Mouse (Mus musculus) heart, embryonic 13.5 days (tissue): ENCODE results near the gene Ate1. TPM values are rescaled to one million over a fixed set of nuclear protein-coding genes. Genes with fewer than 3 reads are reported as not detected.
"Not testable (repeated sequence)": the region's sequence is repeated elsewhere in the genome, so short reads cannot be mapped to it uniquely, and the experiment has no call there.

ENCODE experiments used
- ATAC-seq: fragments of 200-750 bp; cut with Nextera tagmentation; 2 replicates; pipeline ENCODE4 v1.8.0; 2017; ENCODE audit warnings: moderate TSS enrichment; ENCODE audit not compliant: insufficient number of reproducible peaks, low FRiP score, low TSS enrichment; ENCODE audit errors: extremely low read depth
- H3K27ac ChIP-seq: fragments of 300-500 bp; sonication (generic); replicated peaks from 2 replicates; pipeline ENCODE4 v1.5.1; 2015; ENCODE audit warnings: moderate library complexity, mild to moderate bottlenecking, inconsistent platforms
- H3K27me3 ChIP-seq: fragments of 300-500 bp; sonication (generic); replicated peaks from 2 replicates; pipeline ENCODE4 v1.6.1; 2015; ENCODE audit warnings: mild to moderate bottlenecking, inconsistent platforms
- H3K36me3 ChIP-seq: fragments of 300-500 bp; sonication (generic); 2 replicates; pipeline ENCODE4 v1.6.1; 2015; ENCODE audit warnings: mild to moderate bottlenecking, inconsistent platforms
- H3K4me1 ChIP-seq: fragments of 300-500 bp; sonication (generic); 2 replicates; pipeline ENCODE4 v1.6.1; 2015; ENCODE audit warnings: inconsistent platforms
- H3K4me2 ChIP-seq: fragments of 300-500 bp; sonication (generic); 2 replicates; pipeline ENCODE4 v1.6.1; 2015; ENCODE audit warnings: inconsistent platforms, mild to moderate bottlenecking, moderate library complexity
- H3K4me3 ChIP-seq: fragments of 300-500 bp; sonication (generic); 2 replicates; pipeline ENCODE4 v1.5.1; 2015; ENCODE audit warnings: moderate library complexity, mild to moderate bottlenecking, inconsistent platforms
- H3K9ac ChIP-seq: fragments of 300-500 bp; sonication (generic); 2 replicates; pipeline ENCODE4 v1.6.1; 2015; ENCODE audit warnings: inconsistent platforms, mild to moderate bottlenecking, moderate library complexity
- H3K9me3 ChIP-seq: fragments of 300-500 bp; sonication (generic); 2 replicates; pipeline ENCODE4 v1.6.1; 2016; ENCODE audit warnings: inconsistent platforms
- WGBS: fragments of 180-500 bp; shearing (Covaris S2); methylation state at CpG from one replicate; pipeline ENCODE4 v1.1.7; 2015; ENCODE audit warnings: mixed read lengths; 5-methylcytosine and 5-hydroxymethylcytosine counted together
- polyA plus RNA-seq: library from polyadenylated mRNA; unstranded; fragments of >200 nt; fragmentation: Nextera tagmentation; extraction: Ambion mirVana; gene quantifications from 2 replicates; pipeline ENCODE4 v1.2.1, GENCODE M21; 2015

The Ate1 gene
- polyA plus RNA-seq, 1 experiment from 2014 or later = 49.6 TPM

DNA sequence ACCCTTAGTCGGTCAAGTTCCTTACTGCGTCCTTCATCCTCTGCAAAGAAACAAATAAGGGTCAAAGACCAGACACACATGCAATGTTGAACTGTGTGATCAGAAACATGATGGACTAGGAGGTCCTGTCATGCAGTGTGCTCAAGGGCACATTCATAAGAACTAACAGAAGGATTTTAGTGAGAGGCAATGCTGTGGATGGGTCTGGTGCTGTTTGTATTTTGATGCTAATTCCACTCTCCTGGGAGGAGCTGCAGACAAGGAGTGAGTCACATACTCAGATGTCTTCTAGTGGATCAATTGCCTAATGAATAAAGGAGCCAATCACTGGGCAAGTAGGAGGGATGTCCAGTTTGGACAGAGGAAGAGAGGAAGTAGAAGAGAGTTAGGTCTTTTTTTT, 125.5 kb downstream of the Ate1 start:
- no peak overlapping the region for H3K4me3 ChIP-seq
- H3K36me3 ChIP-seq = peaks cover 43% of the 10 kb centered on the region
- H3K4me2 ChIP-seq = no peak overlapping the region
- H3K9ac ChIP-seq = no peak overlapping the region
- WGBS = 93% methylated on average over 2 of the region's 2 CpGs
- no peak overlapping the region for H3K27ac ChIP-seq
- no peaks in the 10 kb centered on the region for H3K9me3 ChIP-seq
- no peaks in the 10 kb centered on the region for H3K4me1 ChIP-seq
- H3K27me3 ChIP-seq = no peaks in the 10 kb centered on the region
- no peak for ATAC-seq

DNA sequence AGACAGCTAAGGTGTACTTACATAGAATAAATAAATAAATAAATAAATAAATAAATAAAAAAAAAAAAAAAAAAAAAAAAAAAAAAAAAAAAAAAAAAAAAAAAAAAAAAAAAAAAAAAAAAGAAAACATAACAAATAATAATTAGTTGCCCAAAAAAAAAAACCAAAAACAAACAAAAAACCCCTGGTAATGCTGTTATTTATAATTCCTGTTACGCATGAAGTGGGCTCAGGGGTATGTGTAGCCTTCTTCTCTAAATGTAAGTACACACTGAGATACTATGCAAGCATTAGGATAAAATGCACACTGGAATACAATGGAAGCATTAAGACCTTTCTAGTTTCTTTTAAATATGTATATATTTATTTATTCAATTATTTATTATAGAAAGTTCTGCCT, 130.1 kb downstream of the Ate1 start:
- WGBS = 95% methylated on average over 1 of the region's 1 CpGs
- H3K4me3 ChIP-seq, H3K4me2 ChIP-seq, H3K9me3 ChIP-seq, H3K27ac ChIP-seq, ATAC-seq, H3K27me3 ChIP-seq, H3K9ac ChIP-seq, H3K4me1 ChIP-seq: not testable (repeated sequence)
- H3K36me3 ChIP-seq = peaks cover 54% of the 10 kb centered on the region

DNA sequence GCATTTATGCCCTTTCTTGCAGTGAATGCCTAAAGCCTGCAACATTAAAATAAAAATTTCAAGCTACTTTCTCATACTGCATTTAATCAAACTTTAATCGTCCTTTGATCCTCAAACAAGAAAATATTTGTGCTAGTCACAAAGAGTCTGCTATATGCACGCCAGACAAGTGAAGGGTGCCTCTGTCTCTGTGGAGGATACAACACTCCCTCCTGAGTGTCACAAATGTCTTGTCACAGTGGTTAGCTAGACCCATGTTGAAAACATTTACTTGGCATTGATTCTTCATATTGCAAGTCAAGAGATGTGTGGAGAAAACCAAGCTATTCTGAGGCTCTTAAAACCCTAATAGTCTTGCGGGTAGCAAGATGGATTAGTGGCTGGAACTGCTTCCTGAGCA, 133.9 kb downstream of the Ate1 start:
- Histone ChIP-seq H3K4me2 (no peak overlapping the region), H3K4me3 (no peak overlapping the region), H3K9ac (no peak overlapping the region), H3K27me3 (no peaks in the 10 kb centered on the region), H3K36me3 (peaks cover 37% of the 10 kb centered on the region), H3K4me1 (no peaks in the 10 kb centered on the region), H3K9me3 (no peaks in the 10 kb centered on the region), H3K27ac (no peak overlapping the region)
- ATAC-seq = no peak
- 74% methylated on average over 3 of the region's 3 CpGs for WGBS

DNA sequence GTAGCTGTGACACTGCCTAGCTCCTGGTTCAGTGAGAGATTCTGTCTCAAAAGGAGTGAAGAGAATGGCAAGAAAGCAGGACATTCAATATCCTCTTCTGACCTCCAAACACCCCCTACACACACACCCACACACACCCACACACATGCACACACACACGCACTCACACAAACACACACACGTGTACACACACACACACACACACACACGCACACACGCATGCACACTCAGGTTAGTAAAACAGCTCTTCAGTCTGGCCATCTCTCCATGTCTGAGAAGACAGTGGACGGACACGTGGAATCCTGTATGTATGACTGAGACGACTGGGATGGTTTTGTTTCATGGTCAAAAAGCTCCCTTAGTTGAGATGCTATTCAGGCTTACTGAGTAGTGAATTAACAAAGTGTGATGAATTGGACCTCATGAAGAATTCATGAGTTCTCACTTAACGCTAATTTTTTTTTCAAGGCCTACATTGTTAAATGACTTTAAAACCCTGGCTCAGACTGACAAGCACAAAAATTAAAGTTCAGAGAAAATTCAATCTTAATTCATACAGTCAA, 134.4 kb downstream of the Ate1 start:
- H3K4me3 ChIP-seq = no peak overlapping the region
- no peak overlapping the region for H3K9ac ChIP-seq
- 90% methylated on average over 8 of the region's 8 CpGs for whole genome bisulfite sequencing
- H3K9me3 ChIP-seq = no peaks in the 10 kb centered on the region
- peaks cover 33% of the 10 kb centered on the region for H3K36me3 ChIP-seq
- no peaks in the 10 kb centered on the region for H3K27me3 ChIP-seq
- no peak for ATAC-seq
- H3K4me1 ChIP-seq = no peaks in the 10 kb centered on the region
- H3K4me2 ChIP-seq = no peak overlapping the region
- H3K27ac ChIP-seq = no peak overlapping the region

DNA sequence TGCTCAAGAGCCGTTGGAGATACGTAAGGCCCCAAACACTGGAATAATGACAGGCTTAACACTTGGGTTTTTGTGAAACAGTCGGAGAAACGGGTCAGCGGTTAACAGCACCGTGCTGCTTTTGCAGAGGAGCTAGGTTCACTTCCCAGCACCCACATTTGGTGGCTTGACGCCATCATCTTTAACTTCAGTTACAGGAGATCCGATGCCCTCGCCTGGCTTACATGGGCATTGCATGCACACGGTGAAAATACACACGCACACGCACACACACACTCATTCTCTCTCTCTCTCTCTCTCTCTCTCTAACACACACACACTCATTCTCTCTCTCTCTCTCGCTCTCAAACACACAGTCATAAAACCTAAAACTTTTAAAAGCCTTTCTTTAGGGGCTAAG, 138.0 kb downstream of the Ate1 start:
- peaks cover 17% of the 10 kb centered on the region for H3K36me3 ChIP-seq
- no peak for ATAC-seq
- H3K4me2 ChIP-seq = no peak overlapping the region
- no peak overlapping the region for H3K27ac ChIP-seq
- no peak overlapping the region for H3K9ac ChIP-seq
- no peaks in the 10 kb centered on the region for H3K27me3 ChIP-seq
- H3K4me3 ChIP-seq = no peak overlapping the region
- H3K4me1 ChIP-seq = no peaks in the 10 kb centered on the region
- no peaks in the 10 kb centered on the region for H3K9me3 ChIP-seq
- 90% methylated on average over 13 of the region's 13 CpGs for WGBS

DNA sequence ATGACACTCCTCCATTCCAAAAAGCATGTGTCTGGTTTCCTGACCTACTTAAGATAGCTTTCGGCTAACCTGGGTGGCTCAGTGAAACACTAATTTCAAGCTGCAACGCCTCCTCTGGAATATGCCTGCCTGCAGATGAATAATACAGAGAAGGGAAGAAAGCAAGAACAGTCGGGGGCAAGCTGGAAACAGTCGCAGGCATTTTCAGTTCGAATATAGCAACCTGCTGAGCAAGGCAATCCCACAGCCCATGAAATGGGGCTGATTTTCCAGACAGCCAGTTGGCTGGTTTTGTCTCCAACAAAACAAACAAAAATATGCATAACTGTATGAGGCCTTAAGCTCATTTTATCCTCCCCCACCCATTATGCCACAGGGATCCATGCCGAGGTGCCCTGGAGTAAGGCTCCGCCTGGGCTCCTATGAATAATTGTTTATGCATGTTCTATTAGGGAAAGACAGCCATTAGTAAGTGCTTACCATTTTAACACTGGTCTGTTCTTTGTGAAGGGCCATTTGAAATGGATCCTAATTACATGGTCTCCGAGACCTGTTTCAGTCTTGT, 138.7 kb downstream of the Ate1 start:
- no peaks in the 10 kb centered on the region for H3K4me1 ChIP-seq
- H3K9ac ChIP-seq = no peak overlapping the region
- no peaks in the 10 kb centered on the region for H3K27me3 ChIP-seq
- ATAC-seq = no peak
- peaks cover 13% of the 10 kb centered on the region; the same call in 1 of the 2 replicates for H3K36me3 ChIP-seq
- H3K27ac ChIP-seq = no peak overlapping the region
- no peak overlapping the region for H3K4me2 ChIP-seq
- no peak overlapping the region for H3K4me3 ChIP-seq
- no peaks in the 10 kb centered on the region for H3K9me3 ChIP-seq
- WGBS = 87% methylated on average over 8 of the region's 8 CpGs

DNA sequence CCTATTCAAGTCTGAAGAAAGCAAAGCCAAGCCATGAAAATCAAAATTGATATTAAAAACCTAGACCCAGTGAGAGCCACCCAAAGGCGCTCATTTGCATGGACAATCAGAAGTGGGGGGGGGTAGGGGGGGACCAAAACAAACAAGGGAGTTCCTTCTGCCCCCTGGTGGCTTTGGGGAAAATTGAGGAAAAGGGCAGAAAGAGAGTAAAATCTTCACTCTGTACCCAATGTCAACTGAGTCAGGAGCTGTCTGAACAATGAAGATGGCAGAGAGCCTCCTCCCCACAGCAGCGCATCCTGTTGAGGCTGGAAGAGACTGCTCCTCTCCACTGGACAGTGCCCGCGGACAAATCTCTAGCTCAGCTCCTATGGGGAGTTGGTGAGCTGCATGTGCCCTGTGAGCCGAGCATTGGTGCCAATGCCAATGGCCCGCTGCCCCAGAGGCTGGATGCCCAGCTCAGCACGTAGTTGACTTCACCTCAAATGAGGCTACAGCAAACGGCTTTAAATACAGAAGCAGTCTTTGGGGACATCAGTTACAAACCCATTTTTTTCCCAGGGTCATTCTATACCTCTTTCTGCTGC, 139.3 kb downstream of the Ate1 start:
- Histone ChIP-seq H3K4me3 (no peak overlapping the region), H3K27me3 (no peaks in the 10 kb centered on the region), H3K27ac (no peak overlapping the region), H3K36me3 (peaks cover 13% of the 10 kb centered on the region; the same call in 1 of the 2 replicates), H3K4me1 (no peaks in the 10 kb centered on the region), H3K4me2 (no peak overlapping the region), H3K9me3 (no peaks in the 10 kb centered on the region), H3K9ac (no peak overlapping the region)
- ATAC-seq = no peak
- WGBS = 82% methylated on average over 8 of the region's 8 CpGs

DNA sequence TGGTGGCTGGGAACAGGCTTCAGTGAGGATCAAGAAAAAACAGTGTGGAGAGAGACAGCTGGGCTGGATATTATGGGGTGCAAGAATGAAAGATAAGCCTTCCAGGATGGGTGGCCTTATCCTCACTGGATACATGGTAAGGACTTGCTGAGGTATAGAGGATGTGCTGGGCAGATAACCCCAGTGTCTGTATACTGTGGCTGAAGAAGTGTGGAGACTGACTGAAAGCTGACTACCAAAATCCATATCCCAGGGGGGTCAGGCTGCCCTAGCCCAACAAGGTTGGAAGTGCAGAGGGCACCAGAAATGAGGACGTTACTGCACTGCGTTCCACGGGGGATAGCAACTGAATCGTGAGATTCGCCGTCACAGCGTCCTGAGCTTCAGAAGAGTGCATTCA, 139.8 kb downstream of the Ate1 start:
- 91% methylated on average over 7 of the region's 7 CpGs for WGBS
- ATAC-seq = no peak
- Histone ChIP-seq H3K4me3 (no peak overlapping the region), H3K4me1 (no peaks in the 10 kb centered on the region), H3K9me3 (no peaks in the 10 kb centered on the region), H3K36me3 (peaks cover 13% of the 10 kb centered on the region; the same call in 1 of the 2 replicates), H3K27me3 (no peaks in the 10 kb centered on the region), H3K9ac (no peak overlapping the region), H3K4me2 (no peak overlapping the region), H3K27ac (no peak overlapping the region)

DNA sequence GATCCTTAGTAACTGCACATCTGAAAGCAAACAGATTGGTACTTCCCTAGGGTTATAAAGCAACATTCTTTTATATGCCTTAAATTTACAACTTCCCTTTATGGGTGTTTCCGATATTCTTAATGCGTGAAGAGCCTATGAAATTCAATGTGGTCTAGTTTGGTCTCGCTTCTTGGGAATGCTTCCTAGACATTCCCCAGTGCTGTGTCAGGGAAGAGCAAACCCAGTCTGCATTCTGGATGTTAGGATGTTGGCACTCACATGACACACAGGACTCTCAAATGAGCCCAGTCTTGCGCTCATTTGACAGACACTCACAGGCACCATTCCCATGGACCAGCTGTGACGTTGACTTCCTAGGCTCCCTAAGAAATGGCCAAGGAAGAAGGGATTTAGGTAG, 140.3 kb downstream of the Ate1 start:
- 89% methylated on average over 5 of the region's 5 CpGs for WGBS
- Histone ChIP-seq H3K27ac (no peak overlapping the region), H3K9me3 (no peaks in the 10 kb centered on the region), H3K36me3 (peaks cover 13% of the 10 kb centered on the region; the same call in 1 of the 2 replicates), H3K9ac (no peak overlapping the region), H3K4me2 (no peak overlapping the region), H3K27me3 (no peaks in the 10 kb centered on the region), H3K4me1 (no peaks in the 10 kb centered on the region), H3K4me3 (no peak overlapping the region)
- ATAC-seq = no peak

DNA sequence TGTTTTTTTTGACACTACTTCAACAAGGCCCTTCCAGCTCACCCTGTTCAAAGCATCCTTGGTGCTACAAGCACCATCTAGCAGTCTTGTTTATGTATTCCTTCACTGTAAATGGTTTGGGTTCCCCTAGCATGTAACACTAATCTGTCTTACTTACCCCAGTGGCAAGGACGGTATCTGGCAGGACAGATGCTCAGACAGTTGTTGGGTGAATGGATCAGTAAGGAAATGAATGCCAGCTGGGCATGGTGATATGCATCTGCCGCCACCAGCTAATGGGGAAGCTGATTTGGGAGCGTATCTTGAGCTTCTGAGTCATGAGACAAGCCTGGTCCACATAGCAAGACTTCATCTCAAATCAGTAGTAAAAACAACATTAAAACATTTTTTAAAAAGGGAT, 141.9 kb downstream of the Ate1 start:
- Histone ChIP-seq H3K4me2 (no peak overlapping the region), H3K9ac (no peak overlapping the region), H3K9me3 (no peaks in the 10 kb centered on the region), H3K27ac (no peak overlapping the region), H3K36me3 (peaks cover 9% of the 10 kb centered on the region; the same call in 1 of the 2 replicates), H3K4me3 (no peak overlapping the region), H3K4me1 (no peaks in the 10 kb centered on the region), H3K27me3 (no peaks in the 10 kb centered on the region)
- 79% methylated on average over 3 of the region's 3 CpGs for WGBS
- ATAC-seq = no peak

DNA sequence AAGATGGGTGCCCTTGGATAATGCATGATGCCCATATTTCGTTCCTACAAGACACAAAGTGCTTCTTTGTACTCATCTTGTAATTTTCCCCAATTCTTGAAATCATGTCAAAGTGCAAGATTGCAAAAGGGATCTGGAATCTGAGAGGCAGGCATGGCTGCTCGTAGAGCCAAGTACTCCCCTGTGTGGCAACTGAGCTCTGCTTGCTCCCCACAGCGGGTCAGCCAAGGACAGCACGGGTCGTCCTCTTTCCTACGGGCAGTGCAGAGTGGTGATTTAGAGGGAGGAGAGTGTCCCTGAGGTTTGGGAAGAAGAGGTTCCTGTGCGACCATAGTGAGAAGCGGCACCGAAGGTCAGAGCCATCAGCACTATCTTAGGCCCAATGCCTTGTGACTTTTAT, 145.9 kb downstream of the Ate1 start:
- Histone ChIP-seq H3K27me3 (peaks cover 8% of the 10 kb centered on the region), H3K4me1 (no peaks in the 10 kb centered on the region), H3K9me3 (no peaks in the 10 kb centered on the region), H3K4me3 (no peak overlapping the region), H3K4me2 (no peak overlapping the region), H3K9ac (no peak overlapping the region), H3K36me3 (no peaks in the 10 kb centered on the region), H3K27ac (no peak overlapping the region)
- 69% methylated on average over 9 of the region's 9 CpGs for WGBS
- no peak for ATAC-seq
